Mouse (Mus musculus) heart, postnatal 4 days (tissue): ENCODE data around the gene Ube2g1. TPM values are rescaled to one million over a fixed set of nuclear protein-coding genes. Genes with fewer than 3 reads are reported as not detected.

Experiments used
- DNase-seq: peaks from one replicate; pipeline ENCODE4 v3.0.0; 2021
- total RNA-seq, 2 experiments: library from RNA; stranded (reverse); gene quantifications; 2 replicates each; pipeline ENCODE4 v1.2.3; 2021

Gene Ube2g1
- total RNA-seq: 10 to 100 TPM; 57.8 to 62.5 TPM

DNA sequence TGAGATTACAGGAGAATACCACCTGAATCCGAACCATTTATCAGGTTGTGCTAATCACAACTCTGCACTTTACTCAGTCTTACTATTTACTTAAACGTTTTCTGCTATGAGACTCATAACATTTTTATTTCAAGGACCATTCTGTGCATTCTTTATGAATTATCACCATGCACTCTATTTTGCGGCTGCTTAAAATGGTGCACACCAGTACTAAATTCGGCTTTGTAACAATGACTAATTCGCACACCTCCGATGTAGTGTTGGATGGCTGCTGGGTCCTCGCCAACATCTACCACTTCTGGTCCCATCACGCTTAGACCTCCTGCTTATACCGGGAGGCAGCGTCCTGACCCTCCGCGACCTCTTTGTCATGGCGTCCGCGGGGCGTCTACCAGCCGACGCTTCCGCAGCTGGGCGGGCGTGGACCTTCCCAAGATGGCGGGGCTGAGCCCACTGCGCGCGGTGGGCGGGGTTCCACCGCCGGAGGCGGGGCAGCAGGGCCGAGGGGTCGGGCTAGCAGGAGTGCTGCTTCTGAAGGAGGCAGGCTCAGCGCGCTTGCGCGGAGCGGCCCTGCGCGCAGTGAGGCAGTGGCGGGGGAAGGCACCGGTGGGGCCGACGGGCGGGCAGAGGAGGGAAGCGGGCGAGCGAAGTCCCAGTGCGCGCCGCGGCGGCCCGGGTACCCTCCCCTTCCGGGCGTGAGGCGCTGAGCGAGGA, at the start of gene Ube2g1:
Gene Ube2g1, plus strand, starts transcription at position 590 of the 714 bp plus-strand sequence.
- DNase-seq: peak; percentile 99

DNA sequence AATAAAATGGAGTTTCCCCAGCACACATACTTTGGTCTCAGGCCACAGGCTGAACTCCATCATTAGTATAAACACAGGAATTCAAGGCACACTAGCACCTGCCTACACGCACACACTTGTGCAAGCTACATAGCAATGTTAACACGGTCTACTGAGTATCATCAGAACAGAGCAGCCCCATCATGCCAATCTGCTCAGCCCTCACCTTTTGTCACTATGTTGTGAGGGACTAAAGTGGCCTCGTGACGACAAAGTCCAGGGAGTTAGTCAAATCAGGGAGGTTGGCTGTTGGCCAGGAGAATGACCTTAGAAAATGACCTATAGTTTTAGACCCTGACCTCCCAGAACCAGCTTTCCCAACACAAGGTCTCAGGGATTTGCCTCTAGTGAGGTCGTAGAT, 48.9 kb upstream of the Ube2g1 start:
- no peak for DNase-seq

DNA sequence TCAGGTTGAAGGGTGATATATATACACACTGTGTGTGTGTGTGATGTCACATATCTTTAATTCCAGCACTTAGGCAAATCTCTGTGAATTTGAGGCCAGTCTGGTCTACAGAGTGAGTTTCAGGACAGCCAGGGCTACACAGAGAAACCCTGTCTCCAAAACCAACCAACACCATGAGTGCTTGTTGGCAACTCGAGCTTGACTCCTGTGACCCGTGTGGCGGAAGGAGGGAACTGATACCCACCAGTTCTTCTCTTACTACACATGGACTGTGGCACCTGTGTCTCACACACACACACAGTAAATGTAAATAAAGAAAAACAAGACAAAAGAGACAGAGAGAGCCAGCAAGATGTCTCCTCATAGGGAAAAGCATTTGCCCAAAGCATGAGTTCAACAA, 46.4 kb upstream of the Ube2g1 start:
- DNase-seq: no peak

DNA sequence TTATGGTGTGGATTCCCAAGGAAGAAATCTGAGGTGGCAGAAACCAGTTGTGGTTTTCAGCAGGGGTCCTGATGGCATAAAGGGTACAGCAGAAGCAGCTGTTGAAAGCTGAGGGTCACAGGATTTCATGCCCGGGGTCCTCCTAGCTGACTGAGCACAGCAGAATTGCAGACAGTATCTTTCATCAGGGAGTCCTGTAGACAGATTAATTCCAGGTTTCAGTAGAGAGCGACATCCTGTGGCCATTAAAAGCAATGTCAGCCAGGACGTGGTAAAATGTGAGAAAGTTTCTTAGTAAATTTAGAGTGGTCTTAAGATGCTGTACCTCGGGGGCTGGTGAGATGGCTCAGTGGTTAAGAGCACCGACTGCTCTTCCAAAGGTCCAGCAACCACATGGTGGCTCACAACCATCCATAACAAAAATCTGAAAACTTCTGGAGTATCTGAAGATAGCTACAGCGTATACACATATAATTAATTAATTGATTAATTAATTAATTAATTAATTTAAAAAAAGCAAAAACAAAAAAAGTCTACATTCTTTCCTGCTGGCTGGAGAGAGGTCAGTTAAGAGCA, 42.8 kb upstream of the Ube2g1 start:
- DNase-seq: peak; percentile 31

DNA sequence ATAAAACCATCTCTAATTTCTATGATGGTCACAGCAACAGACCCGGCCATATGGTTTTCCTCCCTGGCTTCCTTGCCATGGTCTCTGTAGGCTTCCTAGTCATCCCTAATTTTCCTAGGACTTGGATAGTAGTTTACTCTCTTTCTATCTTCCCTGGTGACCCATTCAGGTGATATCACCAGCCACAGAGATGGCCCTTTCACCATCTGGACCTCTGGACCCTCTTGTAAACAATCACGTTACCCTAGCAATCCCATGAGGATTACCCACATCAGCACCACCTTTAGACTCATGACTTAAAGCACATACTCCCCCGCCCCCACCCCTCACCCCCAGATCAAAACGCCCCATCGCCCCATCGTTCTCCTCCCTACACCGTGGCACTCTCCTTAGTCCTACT, 40.8 kb upstream of the Ube2g1 start:
- DNase-seq: no peak

DNA sequence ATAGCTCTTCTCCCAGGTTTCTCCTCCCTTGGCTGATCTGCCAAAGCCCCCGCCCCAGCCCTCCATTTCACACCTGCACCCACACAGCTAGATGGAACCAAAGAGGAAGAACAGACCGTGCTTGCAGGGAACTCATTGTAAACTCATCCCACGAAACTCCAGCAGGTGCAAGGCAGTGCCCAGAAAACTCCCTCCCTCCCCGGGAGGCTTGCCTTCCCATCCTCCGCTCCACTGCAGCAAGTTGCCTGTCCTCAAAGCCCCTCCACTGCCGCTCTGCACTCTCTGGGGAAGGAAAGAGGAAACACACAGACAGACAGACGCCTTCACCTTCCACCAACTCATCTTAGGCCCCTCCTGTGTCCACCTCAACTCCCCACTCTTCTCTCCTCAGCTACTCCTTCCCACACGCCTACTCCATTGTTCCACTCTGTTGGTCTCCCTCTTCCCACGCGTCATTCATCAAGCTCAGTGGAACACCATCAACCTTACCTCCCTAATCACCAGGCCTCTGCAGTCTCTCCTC, 40.2 kb upstream of the Ube2g1 start:
- no peak for DNase-seq

DNA sequence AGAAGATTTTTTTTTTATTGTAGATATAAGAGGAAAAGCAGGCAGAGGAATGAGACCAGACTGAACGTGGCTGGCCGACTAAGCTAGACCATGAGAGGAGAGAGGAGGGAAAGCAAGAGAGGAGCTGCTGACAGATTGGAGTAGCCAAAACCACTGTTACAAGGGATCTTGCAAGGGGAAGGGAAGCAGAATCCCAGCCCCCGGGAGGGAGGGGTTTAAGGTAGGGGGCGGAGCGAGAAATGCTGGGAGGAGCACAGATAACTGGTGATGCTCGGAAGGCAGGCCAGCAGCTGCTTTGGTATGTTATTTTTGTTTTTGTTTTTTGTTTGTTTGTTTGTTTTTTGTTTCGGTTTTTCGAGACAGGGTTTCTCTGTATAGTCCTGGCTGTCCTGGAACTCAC, 38.0 kb upstream of the Ube2g1 start:
- DNase-seq: peak; percentile 35

DNA sequence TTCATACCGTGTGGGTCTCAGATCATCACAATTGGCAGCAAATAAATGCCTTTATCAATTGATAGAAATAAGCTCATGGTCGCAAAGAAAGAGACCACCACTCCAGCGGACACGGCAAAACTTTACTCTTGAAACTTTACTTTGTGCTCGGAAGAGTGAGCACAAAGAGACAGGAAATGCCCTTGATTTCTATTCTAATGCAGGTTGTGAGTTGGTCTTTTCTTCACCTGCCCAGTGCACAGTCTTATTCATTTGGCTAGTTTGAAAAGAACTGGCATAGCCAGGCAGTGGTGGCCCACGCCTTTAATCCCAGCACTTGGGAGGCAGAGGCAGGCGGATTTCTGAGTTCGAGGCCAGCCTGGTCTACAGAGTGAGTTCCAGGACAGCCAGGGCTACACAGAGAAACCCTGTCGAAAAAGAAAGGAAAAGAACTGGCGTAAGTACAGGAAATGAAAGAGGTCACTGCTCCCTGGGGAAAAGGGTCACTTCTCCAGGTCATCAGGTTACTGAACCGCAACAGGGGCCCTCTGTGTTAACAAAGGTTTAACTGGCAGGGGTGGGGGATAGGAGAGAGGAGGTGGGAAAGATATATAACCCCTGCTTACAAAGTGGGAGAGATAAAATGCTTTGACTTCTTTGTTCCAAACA, 37.3 kb upstream of the Ube2g1 start:
- DNase-seq: no peak

DNA sequence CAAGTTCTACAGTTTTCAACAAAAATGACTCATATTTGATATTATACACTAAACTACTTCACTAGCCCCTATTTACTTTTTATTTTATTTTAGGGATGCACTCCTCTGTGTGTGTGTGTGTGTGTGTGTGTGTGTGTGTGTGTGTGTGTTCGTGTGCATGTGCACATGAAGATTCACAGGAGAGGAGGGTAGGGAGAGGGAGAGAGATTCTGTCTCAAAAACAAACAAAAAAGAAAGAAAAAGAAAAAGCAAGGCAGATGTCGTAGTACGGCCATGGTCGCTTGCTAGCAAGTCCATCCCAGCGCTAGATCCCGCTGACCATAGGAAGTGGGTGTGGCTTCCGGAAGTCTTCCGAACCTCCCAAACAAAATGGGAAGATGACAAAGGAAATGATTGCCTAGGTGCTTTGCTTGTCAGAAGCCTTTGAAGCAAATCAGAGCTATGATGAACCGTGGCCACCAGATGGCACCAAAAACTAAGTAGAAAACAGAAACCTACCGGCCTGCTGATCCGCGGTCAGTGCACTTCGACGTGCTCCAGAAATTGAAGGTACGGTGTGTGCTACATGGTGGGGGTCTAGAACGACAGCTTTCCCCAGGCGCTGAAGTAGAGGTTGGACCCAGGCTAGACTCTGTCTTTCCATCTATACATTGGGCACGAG, 36.6 kb upstream of the Ube2g1 start:
- DNase-seq: peak; percentile 89

DNA sequence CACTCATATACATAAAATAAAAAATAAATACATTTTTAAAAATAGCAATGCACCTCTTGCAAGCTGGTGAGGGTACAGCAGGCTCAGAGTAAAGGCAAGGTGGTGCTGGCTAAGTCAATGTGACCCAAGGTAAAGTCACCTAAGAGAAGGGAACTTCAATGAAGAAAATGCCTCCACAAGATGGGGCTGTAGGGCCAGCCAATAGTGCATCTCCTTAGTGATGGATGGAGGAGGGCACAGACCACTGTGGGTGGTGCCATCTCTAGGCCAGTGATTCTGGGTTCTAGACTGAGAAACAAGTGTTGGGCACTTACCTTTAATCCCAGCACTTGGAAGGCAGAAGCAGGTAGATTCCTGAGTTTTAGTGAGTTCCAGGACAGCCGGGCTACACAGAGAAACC, 33.3 kb upstream of the Ube2g1 start:
- peak; percentile 44 for DNase-seq

DNA sequence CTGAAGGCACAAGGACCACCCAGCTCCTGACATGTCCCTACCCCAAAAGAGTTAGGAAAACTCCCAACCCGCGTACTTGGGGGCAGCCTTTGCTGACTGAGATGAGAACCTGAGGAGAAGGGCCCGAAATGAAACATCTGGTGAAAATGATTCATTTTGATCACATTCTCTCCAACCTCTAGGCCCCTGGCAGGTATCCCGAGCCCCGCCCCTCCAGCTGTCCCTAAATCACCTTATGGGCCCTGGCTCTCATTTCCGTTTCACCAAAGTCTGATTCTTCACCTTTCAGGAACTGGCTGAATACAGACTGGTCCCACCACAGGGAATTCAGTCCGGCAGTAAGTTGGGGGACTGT, 31.0 kb upstream of the Ube2g1 start:
- no peak for DNase-seq

DNA sequence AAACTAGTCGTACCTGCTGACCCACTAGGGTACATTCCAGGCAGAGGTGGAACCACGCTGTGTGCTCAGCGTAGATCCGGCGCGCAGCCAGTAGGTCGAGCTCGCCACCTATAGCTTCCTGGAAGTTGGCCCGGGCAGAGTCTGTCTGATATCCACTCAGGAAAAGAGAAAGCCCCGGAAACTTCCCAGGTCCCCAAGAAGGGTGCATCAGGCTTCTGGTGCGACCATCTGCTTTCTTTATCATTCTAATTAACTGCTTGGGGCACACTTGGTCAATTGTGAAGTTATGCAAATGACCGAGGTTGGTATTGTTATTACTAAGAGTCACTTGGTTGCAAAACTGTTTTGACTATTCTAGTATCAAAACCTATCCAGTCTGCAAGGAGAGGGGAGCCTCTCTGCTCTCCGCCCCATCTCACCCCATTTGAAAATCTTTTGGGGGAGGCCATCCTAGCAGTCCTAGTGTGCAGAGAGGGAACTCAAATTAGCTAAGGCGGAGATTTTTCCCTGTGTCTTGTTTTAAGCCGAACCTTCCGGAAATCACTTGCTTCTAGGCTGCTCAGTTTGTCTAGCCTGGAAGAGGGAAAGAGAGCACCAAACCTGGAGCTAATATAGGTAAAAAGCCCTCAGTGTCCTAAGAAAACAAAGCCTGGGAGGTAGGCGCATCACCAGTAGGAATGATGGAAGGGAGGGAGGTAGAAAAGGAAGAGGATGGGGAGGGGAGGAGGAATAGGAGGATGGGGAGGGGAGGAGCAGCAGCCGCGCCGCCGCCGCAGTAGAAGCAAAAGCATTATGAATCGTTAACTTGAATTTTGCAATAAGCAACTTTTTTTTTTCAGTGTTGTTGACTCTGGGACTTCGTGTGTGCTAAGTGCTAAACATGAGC, 30.4 kb upstream of the Ube2g1 start:
- DNase-seq: peak; percentile 33

DNA sequence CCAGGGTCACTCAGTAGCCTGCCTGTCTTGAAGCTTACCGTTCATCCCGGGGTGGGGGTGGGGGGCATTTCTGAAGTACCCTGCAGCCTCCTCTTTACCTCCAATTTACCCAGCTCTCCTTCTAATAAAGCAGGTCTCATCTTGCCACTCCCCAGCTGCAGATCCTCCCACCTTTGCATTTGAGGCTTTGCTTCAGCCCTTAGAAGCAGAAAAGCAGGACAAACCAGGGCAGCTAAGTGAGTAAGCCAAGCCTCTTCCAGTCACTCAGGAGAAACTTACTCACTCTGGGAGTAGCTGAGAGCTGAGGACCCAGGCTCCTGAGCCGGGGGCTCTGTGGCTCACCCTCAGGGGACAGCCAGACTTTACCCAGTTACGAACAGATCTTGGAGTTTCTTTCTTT, 28.6 kb upstream of the Ube2g1 start:
- no peak for DNase-seq

DNA sequence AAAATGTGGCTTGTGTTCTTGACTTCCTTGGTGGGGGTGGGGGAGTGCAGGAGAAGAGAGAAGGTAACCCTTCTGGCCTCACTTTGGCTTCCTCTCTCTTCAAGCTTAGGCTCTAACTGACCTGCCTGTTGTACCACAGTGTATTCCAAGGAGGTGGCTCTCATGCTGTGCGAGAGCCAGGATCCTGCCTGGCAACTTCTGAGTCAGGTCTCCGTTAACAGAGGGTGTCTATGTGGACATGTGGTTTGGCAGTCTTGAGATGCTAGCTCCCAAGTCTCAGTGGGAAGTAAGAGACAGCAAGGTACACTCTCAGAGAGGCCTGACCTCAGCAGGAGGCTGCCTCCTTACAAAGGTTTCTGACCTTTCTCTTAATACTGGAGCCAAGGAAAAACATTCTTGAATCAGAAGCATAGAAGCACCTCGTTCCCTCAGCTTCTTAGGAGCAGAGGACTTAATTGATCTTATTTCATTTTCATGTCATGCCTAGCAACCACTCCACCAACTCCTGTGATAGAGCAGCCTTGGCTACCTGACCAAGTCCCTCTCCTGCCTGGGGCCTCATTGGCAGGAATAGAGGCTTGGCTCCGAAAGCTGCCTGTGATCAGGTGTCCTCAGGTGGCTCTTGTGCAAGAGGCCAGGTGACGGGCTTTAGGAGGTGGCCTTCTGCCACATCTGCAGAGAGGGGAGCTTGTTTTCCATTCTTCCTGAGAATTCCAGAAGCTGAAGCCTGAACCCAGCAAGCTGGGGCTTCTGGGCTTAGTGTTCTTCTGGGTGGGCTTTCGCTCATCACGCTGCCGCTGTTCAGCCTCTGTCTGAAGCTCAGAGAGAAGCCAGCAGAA, 25.3 kb upstream of the Ube2g1 start:
- no peak for DNase-seq

DNA sequence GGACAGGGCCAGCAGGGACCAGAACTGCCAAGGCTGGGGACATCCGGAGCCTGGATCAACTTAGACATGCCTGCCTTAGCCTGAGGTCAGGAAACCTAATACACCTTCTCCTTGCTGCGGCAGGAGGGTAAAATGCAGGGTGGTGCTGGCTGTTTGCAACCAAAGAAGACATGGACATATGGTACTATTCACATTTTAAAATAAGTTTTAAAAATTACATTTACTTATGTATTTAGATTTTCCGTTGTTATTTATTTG, 24.7 kb upstream of the Ube2g1 start:
- no peak for DNase-seq

DNA sequence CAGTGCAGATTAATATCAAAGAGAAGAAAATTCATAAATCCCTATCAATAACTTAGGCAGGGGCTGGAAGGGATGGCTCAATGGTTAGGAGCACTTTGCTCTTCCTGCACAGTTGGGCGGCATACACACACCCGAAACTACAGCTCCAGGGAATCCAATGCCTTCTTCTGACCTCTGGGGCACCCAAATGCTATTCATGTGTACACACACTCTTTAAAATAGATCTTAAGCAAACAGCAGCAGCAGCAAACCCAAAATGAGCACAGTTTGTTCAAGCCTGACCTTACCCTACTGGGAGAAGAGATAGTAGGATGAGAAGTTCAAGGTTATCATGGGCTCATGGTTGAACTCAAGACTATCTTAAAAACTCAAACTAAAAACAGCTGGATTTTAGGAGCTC, 24.0 kb upstream of the Ube2g1 start:
- DNase-seq: no peak

DNA sequence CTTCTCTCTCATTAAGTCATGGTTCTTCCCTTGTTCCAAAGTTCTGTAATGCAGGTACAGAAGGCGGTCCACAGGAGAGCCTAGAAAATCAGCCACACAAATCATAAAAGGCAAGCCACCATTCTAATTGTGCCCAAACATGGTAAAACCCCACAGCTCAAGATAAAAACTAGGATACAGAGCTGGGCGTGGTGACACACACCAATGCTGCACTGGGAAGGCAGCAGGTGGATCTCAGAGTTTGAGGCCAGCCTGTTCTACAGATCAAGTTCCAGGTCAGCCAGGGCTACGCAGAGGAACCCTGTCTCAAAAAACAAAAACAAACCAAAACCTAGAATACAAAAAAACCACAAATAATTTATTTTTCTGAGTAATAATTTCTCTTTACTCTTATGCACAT, 20.5 kb upstream of the Ube2g1 start:
- DNase-seq: no peak

DNA sequence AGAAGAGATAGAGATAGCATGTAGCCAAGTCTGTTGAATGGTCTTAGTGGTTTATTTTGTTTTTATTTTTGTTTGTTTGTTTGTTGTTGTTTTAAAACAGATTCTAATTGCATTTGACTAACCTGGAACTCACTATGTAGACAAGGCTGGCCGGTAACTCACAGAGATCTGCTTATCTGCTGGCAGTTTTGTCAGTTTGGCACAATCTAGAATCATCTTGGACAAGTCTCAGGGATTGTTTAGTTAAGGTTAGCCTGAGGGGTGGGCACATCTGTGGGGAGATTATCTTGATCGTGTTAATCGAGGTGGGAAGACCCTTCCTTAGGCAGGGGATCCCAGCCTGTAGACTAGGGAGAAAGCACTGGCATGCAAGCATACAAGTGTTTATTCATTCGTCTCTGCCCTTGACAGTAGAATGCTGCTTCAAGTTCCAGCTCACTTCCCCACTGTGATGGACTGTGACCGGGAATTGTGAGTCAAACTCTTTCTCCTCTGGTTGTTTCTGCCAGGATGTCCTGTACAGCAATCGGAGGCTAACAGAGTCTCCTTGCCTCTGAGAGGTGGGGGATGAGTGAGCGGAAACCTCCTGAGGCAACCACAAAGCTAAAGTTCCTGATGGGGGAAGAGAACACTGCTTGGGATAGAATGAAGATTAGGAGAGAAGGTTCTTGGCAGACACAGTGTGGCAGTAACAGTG, 19.4 kb upstream of the Ube2g1 start:
- DNase-seq: no peak

DNA sequence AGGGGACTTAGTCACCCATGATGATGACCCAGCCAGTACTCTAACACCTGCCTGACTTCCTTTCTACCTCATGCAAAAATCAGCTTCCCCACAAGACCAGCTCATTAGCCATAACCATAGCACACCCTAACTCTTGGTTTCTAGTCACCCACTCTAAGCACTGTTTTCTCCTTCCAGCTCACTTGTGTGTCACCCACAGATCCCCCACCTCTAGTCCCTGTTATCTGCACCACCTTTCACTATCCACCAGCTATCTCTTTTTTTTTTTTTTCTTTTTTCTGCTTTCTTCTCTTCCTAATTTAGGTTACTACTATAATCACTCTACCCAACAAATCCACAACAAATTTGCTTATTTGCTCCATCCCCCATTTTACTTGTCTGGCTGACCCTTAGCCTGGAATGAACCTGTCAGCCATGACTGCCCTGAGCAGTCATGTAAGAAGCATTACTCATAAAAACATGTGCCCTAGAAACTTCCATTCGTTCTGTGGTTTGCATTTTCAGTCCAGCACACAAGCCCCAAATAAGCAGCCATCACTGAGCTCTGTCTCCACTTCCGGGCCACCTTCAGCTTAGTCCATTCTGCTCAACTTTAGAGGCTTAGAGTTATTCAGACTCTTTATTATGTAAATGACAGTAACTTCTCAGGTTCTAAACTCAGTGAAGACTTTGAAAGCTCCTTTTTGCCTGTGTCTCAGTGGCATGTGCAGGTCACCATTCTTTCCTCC, 11.9 kb upstream of the Ube2g1 start:
- DNase-seq: no peak

DNA sequence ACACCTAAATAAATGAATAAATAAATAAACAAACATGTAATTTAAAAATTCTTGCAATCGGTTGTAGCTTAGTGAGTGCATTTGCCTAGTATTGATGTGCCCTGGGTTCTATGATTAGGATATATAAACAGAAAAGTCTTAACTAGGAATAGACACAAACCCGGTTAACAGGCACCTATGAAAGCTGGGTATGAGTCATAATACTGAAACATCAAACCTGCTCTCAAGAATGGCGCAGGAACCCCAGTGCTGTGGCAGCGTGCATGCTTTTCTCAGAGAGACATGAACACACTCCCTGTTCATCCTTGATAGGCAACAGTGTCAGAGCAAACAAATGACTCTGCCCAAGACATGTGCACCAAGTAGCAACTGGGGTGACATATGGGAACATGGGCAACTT, 9.3 kb upstream of the Ube2g1 start:
- DNase-seq: no peak
